Mouse (Mus musculus) skeletal muscle tissue, adult 2 months (tissue): Measurements from ENCODE around the gene Atp5s.

Source experiments
- DNase-seq: peaks from one replicate; pipeline ENCODE4 v3.0.0-alpha.2; 2012; ENCODE audit warnings: low read depth, low spot score

Atp5s gene

GRCm38 (mm10) chr12:69777957-69778356 is 53.2 kb downstream of the Atp5s start:
- DNase-seq: no peak

DNA sequence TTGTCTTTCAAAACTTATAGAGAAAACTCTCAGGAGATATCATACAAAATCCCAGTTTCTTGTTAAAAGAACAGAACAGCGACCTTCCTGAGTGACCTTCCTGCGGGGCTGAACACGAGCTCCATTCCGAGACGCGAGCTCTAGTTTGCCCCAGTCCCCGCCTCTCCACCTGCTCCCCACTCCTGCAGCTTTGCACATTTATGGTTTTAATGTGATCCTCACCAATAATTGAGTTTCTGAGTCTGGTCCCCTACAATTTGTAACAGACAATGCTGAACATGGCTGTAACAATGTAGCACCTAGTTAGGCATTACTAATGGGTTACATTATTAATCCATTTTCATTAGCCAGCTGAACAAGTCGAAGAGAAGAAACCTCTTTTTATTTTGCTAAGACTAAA is 56.7 kb downstream of the Atp5s start:
- no peak for DNase-seq

DNA sequence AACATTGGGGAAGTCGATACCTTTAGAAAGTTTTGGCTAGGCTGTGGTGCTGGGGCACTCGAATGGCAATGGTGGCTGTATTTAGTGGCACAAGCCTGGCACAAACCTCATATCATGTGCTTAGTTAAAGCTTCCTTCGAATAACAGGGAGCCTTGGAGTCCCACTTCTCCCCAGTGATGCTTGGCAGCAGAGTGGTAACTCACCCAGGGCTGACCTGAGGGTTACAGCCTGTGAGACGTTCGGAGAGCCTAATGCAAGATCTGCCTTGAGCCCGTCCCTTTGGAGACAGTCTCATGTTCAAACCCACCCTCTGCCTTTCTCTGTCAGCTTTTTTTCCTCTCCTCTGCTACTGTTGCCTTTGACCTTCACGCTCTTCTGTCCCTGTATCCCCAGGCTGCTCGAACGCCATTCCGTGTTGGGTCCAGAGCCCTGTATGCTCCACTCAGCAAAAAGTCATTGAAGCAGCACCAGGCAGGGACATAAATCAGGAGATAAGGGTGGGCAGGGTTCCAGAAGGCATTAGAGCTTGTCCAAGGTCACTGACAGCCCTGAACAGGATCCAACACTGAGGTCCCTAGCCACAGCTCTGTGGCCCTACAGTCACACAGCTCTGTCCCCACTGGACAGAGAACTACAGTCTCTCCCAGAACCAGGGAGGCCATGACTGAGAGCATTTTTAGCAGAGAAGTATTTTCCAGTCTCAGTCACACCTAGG is 57.3 kb downstream of the Atp5s start:
- no peak for DNase-seq

DNA sequence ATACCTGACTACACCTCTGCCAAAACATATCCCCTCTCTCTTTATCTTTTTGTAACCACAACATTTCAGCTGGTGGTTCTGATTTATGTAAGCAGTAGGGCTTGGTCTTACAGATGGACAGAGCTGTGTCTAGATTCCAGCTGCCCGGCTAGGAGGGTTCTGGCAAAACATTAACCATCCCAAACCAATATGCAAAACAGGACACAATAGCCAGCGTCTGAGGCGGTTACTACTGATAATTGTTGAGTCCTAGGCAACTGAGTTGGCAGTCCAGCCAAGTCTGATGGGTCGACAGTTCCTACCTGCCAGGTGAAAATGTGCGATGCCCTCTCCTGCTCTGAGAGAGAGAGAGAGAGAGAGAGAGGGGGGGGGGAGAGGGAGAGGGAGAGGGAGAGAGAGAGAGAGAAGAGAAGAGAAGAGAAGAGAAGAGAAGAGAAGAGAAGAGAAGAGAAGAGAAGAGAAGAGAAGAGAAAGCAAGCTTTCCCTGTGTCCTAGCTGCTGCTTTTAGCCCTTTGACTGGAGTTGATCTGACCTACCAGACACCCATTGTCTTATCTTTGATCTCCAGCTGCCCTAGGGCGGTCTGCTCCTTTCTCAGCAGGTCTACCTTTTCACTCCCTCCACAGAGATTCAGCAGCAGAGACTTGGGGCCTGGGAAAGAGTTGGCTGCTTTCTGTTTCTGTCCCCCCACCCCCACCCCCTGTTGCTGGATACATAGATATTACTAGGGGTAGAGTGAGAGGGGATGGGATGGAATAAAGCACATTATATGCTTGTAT is 58.7 kb downstream of the Atp5s start:
- DNase-seq: no peak

- no peak for DNase-seq
These were observed 60.7 kb downstream of the Atp5s start for GRCm38 (mm10) chr12:69785471-69785870.

DNA sequence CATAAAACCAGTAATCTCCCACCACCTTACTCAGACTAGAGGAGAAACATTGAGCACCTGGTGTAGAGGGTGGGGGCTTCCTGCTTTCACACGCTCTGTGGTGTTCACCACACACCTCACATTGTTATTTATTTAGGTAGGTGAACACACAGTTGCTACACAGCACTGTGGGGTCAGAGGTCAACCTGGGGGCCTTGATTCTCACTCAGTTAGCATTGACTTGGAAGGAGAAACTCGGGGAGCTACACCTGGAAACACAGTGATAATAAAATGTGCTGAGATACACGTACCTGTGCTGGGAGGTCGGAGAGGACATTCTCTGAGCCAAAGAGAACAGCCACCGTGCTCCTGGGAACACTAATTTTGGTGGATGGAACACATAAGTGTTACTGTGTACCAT is 63.6 kb downstream of the Atp5s start:
- no peak for DNase-seq

GRCm38 (mm10) chr12:69789766-69790529 is 65.2 kb downstream of the Atp5s start:
- no peak for DNase-seq

- peak; percentile 10 for DNase-seq
These were observed 66.1 kb downstream of the Atp5s start, which contains the start of gene Cdkl1 for GRCm38 (mm10) chr12:69790530-69791505. Gene Cdkl1 (minus strand): TSS chr12:69791267.
